Mouse (Mus musculus) olfactory bulb, adult 2 months (tissue): ENCODE results near the gene Slc6a20b.

ENCODE experiments used
- CTCF ChIP-seq: fragments of 200-500 bp; IDR thresholded peaks from 2 replicates; pipeline ENCODE4 v1.5.1; 2012; ENCODE audit warnings: low read depth, mild to moderate bottlenecking, low read length, moderate library complexity; ENCODE audit not compliant: insufficient read depth
- POLR2A ChIP-seq: fragments of 200-500 bp; IDR thresholded peaks from 2 replicates; pipeline ENCODE4 v1.6.1; 2012; ENCODE audit warnings: mild to moderate bottlenecking, low read depth, low read length, moderate library complexity; ENCODE audit not compliant: insufficient read depth

DNA sequence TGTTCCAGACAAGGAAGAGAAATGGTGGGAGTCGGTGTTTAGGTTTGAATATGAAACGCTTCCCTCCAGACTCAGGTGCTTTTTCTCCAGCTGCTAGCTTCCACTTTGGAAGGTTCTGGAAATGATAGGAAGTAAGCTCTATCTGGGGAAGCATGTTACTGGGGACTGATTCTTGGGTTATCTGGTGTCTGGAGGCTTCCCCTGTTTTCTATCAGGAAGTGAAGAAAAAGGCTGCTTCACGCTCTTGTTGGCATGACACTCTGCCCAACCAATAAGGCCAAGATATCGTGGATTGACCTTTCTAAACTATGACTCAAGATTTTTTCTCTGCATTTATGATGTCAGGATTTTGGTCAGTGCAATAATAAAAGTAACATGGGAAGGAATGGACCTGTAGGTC, 37.2 kb downstream of the Slc6a20b start:
- TF ChIP-seq CTCF (no peak), POLR2A (no peak)
